Mouse (Mus musculus): Measurements from ENCODE around the gene Dnah17. TPM values are rescaled to one million over a fixed set of nuclear protein-coding genes. Genes with fewer than 3 reads are reported as not detected.
A peak's percentile ranks its signal among the peaks of the same experiment; 100 is the strongest.

The Dnah17 gene
- under 1 TPM; 0.03 to 0.66 (median 0.07) TPM for total RNA-seq (2022)

DNA sequence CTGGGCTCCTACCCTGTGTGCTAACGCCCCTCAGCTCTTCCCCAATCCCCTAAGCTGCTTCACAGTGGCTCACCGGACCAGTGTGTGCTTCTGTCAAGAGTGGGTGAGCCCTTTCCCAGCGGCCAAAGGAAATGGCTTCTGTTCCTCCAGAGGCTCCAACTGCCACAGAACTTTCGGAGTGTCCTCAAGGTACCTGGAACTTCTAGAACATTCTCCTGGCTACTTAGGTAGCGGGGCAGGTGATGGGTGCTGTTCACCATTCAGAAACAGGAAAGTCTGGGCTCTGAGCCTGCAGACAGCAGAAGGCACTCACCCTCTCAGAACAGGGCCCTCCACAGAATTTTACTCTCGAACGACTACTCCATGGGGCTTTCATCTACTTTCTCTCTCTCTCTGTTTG is at the start of gene Dnah17:
TSS of gene Dnah17 (minus strand) at position 101 of the 400 bp plus-strand sequence.
- DNase-seq (ENCODE audit: low spot score): no peak

DNA sequence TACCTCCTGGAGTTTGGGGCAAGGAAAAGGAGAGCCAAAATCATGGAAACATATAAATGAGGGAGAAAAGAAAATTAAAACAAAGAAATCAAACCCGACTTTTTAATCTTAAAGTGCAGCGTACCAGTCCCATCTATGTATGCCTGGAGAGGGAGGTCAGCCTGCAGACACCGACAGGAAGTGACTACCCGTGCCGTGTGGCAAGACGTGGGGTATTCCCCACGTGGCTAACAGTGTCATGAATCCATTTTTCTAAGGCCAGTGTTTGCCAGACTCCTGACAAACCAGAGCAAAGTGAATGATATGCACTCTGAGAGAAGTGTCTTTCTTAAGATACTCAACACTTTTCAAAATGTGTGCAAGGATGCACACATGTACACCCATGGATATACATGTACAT is 49.8 kb upstream of the Dnah17 start:
- DNase-seq (ENCODE audit: low spot score): no peak

- no peak for DNase-seq (ENCODE audit: low spot score)
Measured at GRCm38 (mm10) chr11:118178236-118178635, 47.8 kb upstream of the Dnah17 start.

DNA sequence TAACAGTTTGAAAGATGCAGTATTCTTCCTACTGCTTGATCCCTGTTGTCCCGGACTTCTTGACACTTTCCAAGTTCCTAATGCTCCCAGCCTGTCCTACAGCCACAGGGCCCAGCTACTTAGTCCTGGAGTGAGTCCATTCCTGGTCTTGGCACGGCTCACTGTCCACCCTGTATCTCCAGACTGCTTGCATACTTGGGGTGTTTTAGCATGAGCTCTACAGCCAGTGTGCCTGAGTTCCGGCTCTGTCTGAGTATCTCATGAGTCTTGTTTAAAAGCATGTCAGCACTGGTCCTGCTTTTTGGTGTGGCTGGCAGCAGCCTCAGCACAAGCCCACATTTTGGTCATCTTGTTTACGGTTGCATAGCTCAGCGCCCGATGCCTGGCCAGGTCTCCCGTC is 44.3 kb upstream of the Dnah17 start:
- DNase-seq (ENCODE audit: low spot score): peak; percentile 57

GRCm38 (mm10) chr11:118172768-118173167 is 42.3 kb upstream of the Dnah17 start:
- DNase-seq (ENCODE audit: low spot score): no peak

GRCm38 (mm10) chr11:118170333-118170732 is 39.9 kb upstream of the Dnah17 start:
- DNase-seq (ENCODE audit: low spot score): no peak

DNA sequence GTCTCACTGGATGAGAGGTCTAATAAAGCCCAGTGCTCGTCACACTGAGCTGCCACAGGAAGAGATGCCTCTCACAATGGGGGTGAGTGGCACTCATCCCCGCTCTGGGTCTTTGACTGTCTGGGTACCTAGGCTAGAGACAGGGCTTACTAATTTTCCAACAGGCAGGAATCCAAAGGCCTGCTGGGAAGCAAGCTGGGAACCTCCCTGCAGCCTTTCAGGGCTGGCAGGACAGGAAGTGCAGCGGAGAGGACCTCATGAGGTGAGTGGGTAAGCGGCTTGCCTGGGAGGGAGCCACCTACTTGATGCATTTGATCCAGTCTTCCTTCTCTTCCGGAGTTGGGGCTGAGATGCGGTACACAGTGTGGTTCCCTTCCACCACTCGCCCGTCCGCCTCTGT is 38.3 kb upstream of the Dnah17 start:
- no peak for DNase-seq (ENCODE audit: low spot score)

DNA sequence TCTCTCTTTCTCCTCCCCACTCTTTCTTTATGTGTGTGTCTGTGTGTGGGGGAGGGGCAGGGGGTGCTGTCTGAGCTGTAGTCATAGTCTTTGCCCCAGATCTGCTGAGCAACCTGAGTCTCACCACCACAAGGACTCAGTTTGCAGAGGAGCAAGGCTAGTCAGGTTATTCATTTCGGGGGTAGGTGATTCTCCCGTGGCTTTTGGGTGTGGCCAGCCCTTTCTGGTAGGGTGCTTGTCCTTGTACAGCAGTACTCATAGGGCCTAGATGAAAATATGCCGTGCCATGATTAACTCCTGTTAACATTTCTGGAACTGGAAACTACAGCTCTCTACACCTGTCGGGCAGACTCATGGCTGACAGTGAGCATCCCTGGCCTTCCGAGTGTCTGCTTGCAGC is 36.2 kb upstream of the Dnah17 start:
- no peak for DNase-seq (ENCODE audit: low spot score)

- no peak for DNase-seq (ENCODE audit: low spot score)
Measured at GRCm38 (mm10) chr11:118165681-118166080, 35.2 kb upstream of the Dnah17 start.

- DNase-seq (ENCODE audit: low spot score): no peak
Measured at GRCm38 (mm10) chr11:118164566-118164965, 34.1 kb upstream of the Dnah17 start.

- DNase-seq (ENCODE audit: low spot score): no peak
Measured at GRCm38 (mm10) chr11:118162245-118162644, 31.8 kb upstream of the Dnah17 start.

- no peak for DNase-seq (ENCODE audit: low spot score)
Measured at GRCm38 (mm10) chr11:118161240-118161639, 30.8 kb upstream of the Dnah17 start.

DNA sequence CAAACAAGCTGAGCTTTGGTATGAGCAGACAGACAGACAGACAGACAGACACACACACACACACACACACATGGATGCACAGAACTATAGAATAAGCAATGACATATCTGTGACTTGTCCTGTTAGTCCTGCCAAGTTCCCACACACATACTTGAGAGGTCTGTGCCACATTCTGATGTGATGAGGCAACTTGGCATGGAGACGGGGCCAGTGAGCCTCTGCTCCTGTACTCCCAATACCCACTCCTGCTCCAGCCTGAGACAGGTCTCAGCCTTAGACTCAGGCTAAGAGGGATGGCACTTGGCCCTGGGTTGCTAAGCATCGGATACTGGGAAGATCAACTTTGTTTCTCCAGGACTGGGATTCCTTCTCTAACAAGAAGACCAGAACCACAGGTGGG is 30.3 kb upstream of the Dnah17 start:
- DNase-seq (ENCODE audit: low spot score): no peak

DNA sequence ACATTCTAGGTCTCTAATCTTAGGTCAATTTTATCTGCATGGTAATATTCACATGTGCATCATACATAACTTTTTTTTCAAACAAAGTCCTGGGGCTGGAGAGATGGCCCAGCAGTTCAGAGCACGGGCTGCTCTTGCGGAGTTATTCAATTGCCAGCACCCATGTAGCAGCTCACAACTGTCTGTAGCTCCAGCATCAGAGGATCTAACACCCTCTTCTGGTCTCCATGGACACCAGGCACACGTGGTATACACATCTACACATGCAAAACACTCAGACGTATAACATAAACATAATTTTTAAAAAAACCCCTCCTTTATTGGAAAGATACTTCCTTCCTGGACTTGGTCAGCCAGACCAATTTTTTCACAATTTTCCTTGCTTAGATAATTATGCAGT is 28.3 kb upstream of the Dnah17 start:
- DNase-seq (ENCODE audit: low spot score): no peak

- no peak for DNase-seq (ENCODE audit: low spot score)
Measured at GRCm38 (mm10) chr11:118156480-118157060, 26.1 kb upstream of the Dnah17 start.

- DNase-seq (ENCODE audit: low spot score): no peak
Measured at GRCm38 (mm10) chr11:118152964-118153363, 22.5 kb upstream of the Dnah17 start.

- no peak for DNase-seq (ENCODE audit: low spot score)
Measured at GRCm38 (mm10) chr11:118151423-118152180, 21.2 kb upstream of the Dnah17 start.

- no peak for DNase-seq (ENCODE audit: low spot score)
Measured at GRCm38 (mm10) chr11:118150115-118150701, 19.8 kb upstream of the Dnah17 start.

DNA sequence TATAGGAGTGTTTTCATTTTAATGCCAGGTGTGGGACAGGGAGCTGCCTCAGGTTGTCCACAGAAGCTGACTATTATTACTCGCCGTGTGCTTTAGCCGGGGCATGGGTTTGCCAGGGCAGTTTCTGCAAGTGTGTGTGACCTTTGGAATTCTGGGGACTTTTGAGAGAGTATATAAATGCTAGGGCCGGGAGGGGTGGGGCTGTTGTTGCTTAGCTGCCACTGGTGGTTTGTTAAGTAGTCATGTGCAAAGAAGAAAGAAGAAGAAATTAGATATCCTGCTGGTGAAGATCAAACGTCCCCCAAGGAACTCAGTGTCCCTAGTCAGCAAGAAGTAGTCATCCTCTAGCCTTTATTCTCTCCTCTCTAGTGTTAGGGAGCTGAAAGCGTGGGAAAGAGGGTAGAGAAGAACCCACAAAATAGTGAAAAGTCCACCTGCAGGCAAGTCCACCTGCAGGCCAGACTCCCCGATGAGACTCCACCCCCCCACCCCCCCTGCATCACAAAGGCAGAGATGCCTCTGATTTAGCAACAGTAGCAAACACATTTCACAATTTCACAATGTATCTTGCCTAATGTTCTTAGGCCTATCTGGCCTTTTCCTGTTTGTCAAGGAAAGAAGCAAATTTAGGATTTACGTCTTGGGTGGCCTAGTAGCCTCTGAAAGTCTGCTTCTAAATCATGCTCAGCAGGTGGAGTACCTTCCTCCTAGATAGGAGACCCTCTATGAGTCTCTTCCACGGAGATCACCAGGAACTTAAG is 17.6 kb upstream of the Dnah17 start:
- DNase-seq (ENCODE audit: low spot score): no peak

GRCm38 (mm10) chr11:118146446-118146845 is 16.0 kb upstream of the Dnah17 start:
- no peak for DNase-seq (ENCODE audit: low spot score)

GRCm38 (mm10) chr11:118145771-118146351 is 15.4 kb upstream of the Dnah17 start:
- DNase-seq (ENCODE audit: low spot score): peak; percentile 90

DNA sequence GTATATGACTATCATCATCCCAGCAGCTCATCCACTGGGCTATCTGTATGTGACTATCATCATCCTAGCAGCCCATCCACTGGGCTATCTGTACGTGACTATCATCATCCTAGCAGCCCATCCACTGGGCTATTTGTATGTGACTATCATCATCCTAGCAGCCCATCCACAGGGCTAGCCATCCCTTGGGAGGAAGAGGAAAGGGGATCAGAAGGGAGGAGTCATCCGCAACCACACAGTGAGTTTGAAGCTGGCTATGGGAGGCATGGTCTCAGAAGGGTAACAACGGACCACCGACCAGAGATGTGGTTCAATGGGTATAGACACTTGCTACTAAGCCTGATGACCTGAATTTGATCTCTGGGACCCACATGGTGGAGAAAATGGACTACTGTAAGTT is 14.7 kb upstream of the Dnah17 start:
- no peak for DNase-seq (ENCODE audit: low spot score)
